Mouse (Mus musculus) liver, postnatal 0 days (tissue): ENCODE results near the gene Ahcyl1.

Source experiments
- CTCF ChIP-seq: sonication (generic); IDR thresholded peaks from 2 replicates; pipeline ENCODE4 v1.5.1; 2016; ENCODE audit warnings: antibody characterized with exemption, low read depth
- EP300 ChIP-seq: IDR thresholded peaks from 2 replicates; pipeline ENCODE4 v1.6.1; 2016; ENCODE audit warnings: antibody characterized with exemption, low read depth, mild to moderate bottlenecking

- no peak for TF ChIP-seq CTCF
- no peak for TF ChIP-seq EP300
These were observed 78.6 kb downstream of the Ahcyl1 start for GRCm38 (mm10) chr3:107617800-107618199.
